Mouse (Mus musculus): ENCODE results near the gene Tsr3.

Tsr3 gene

GRCm38 (mm10) chr17:25243131-25243780, 3.3 kb downstream of the Tsr3 start:
- no peak for DNase-seq (ENCODE audit: low spot score)

GRCm38 (mm10) chr17:25244239-25244638, 4.3 kb downstream of the Tsr3 start:
- no peak for DNase-seq (ENCODE audit: low spot score)

- DNase-seq (ENCODE audit: low spot score), result no peak
Measured at GRCm38 (mm10) chr17:25248033-25248750, 8.2 kb downstream of the Tsr3 start.

- DNase-seq (ENCODE audit: low spot score), result no peak
Measured at GRCm38 (mm10) chr17:25250181-25250835, 10.3 kb downstream of the Tsr3 start.

- no peak for DNase-seq (ENCODE audit: low spot score)
Measured at GRCm38 (mm10) chr17:25252643-25253042, 12.7 kb downstream of the Tsr3 start.

GRCm38 (mm10) chr17:25253760-25254159, 13.8 kb downstream of the Tsr3 start:
- DNase-seq (ENCODE audit: low spot score), result no peak

- no peak for DNase-seq (ENCODE audit: low spot score)
Measured at GRCm38 (mm10) chr17:25255110-25255509, 15.1 kb downstream of the Tsr3 start.

GRCm38 (mm10) chr17:25256140-25256754, 16.3 kb downstream of the Tsr3 start, which contains the start of gene Baiap3:
TSS of gene Baiap3 (minus strand) at chr17:25256364.
- no peak for DNase-seq (ENCODE audit: low spot score)

GRCm38 (mm10) chr17:25257804-25258261, 17.9 kb downstream of the Tsr3 start:
- DNase-seq (ENCODE audit: low spot score), result no peak

GRCm38 (mm10) chr17:25264453-25264852, 24.5 kb downstream of the Tsr3 start:
- no peak for DNase-seq (ENCODE audit: low spot score)

GRCm38 (mm10) chr17:25270795-25271335, 30.9 kb downstream of the Tsr3 start:
- DNase-seq (ENCODE audit: low spot score), result no peak

GRCm38 (mm10) chr17:25272326-25272725, 32.4 kb downstream of the Tsr3 start:
- no peak for DNase-seq (ENCODE audit: low spot score)

- DNase-seq (ENCODE audit: low spot score), result peak; percentile 97
Measured at GRCm38 (mm10) chr17:25272951-25273705, 33.2 kb downstream of the Tsr3 start.

- peak; percentile 76 for DNase-seq (ENCODE audit: low spot score)
Measured at GRCm38 (mm10) chr17:25273706-25274501, 33.9 kb downstream of the Tsr3 start.

GRCm38 (mm10) chr17:25274571-25275346, 34.8 kb downstream of the Tsr3 start, which contains the start of gene Ube2i:
TSS of gene Ube2i (minus strand) at chr17:25274622.
- DNase-seq (ENCODE audit: low spot score), result no peak

GRCm38 (mm10) chr17:25275833-25276232, 35.9 kb downstream of the Tsr3 start:
- DNase-seq (ENCODE audit: low spot score), result no peak

- no peak for DNase-seq (ENCODE audit: low spot score)
Measured at GRCm38 (mm10) chr17:25282133-25282532, 42.2 kb downstream of the Tsr3 start.

- DNase-seq (ENCODE audit: low spot score), result peak; percentile 16
Measured at GRCm38 (mm10) chr17:25285033-25285432, 45.1 kb downstream of the Tsr3 start.

GRCm38 (mm10) chr17:25288842-25289241, 48.9 kb downstream of the Tsr3 start:
- DNase-seq (ENCODE audit: low spot score), result peak; percentile 13

GRCm38 (mm10) chr17:25290411-25290810, 50.4 kb downstream of the Tsr3 start:
- no peak for DNase-seq (ENCODE audit: low spot score)

Data from ovary, postnatal 10 days (tissue).